Mouse (Mus musculus) hindbrain, embryonic 13.5 days (tissue): ENCODE data around the gene Smim6. TPM values are rescaled to one million over a fixed set of nuclear protein-coding genes. Genes with fewer than 3 reads are reported as not detected.

ENCODE experiments used
- ATAC-seq: fragments of 200-750 bp; cut with Nextera tagmentation; 2 replicates; pipeline ENCODE4 v1.8.0; 2017; ENCODE audit warnings: moderate TSS enrichment; ENCODE audit not compliant: low FRiP score
- H3K27ac ChIP-seq: fragments of 300-500 bp; sonication (generic); 2 replicates; pipeline ENCODE4 v1.5.1; 2015; ENCODE audit warnings: inconsistent platforms, mild to moderate bottlenecking, moderate library complexity
- H3K27me3 ChIP-seq: fragments of 300-500 bp; sonication (generic); 2 replicates; pipeline ENCODE4 v1.6.1; 2015; ENCODE audit warnings: mild to moderate bottlenecking, inconsistent platforms
- H3K36me3 ChIP-seq: fragments of 300-500 bp; sonication (generic); 2 replicates; pipeline ENCODE4 v1.6.1; 2015; ENCODE audit warnings: mild to moderate bottlenecking, inconsistent platforms
- H3K4me1 ChIP-seq: fragments of 300-500 bp; sonication (generic); replicated peaks from 2 replicates; pipeline ENCODE4 v1.6.1; 2015; ENCODE audit warnings: inconsistent platforms
- H3K4me2 ChIP-seq: fragments of 300-500 bp; sonication (generic); 2 replicates; pipeline ENCODE4 v1.6.1; 2015; ENCODE audit warnings: inconsistent platforms, mild to moderate bottlenecking, moderate library complexity
- H3K4me3 ChIP-seq: fragments of 300-500 bp; sonication (generic); 2 replicates; pipeline ENCODE4 v1.5.1; 2015; ENCODE audit warnings: mild to moderate bottlenecking, inconsistent platforms
- H3K9ac ChIP-seq: fragments of 300-500 bp; sonication (generic); 2 replicates; pipeline ENCODE4 v1.6.1; 2015; ENCODE audit warnings: mild to moderate bottlenecking, inconsistent platforms
- H3K9me3 ChIP-seq: fragments of 300-500 bp; sonication (generic); 2 replicates; pipeline ENCODE4 v1.6.1; 2016; ENCODE audit warnings: inconsistent platforms
- WGBS: fragments of 180-500 bp; shearing (Covaris S2); methylation state at CpG from one replicate; pipeline ENCODE4 v1.1.7; 2015; 5-methylcytosine and 5-hydroxymethylcytosine counted together
- polyA plus RNA-seq: library from polyadenylated mRNA; unstranded; fragments of >200 nt; fragmentation: Nextera tagmentation; extraction: Ambion mirVana; gene quantifications from 2 replicates; pipeline ENCODE4 v1.2.1, GENCODE M21; 2015

Smim6 gene
- polyA plus RNA-seq: 0.88 and 1.0 TPM in 2 replicates

DNA sequence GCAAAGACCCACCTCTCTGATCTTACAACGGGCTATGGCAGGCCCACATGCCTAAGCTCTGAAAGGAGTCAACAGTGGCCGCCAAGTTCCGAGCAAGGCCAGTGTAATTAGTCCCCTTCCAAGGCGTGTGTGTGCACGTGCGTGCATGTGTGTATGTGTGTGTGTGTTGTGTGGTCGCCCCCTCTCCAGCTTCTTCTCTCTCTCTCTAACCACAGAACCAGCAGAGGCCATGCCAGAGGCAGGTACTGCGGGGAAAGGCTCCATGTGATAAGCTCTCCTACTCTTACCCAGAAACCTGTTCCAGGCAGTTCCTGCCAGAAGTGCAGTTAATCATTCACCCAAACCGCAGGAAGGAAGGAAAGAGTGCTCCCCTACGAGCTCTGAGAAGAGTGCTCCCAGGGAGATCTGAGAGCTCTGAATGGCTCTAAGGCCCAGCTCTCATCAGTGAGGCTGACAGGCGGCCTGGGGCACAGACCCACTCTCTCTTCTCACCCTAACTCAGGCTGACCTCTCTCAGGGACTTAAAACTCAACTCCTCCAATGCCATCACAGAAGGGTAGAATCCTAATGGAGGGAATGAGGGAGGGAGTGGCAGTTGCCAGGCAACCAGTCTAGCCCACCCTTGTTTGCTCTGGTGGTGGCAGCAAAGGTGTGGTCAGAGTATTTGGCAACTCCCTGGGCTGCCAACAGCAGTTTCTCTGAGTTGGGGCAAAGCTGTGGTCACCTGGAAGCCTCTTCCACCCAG is at the start of gene Smim6:
Smim6 (plus strand) TSS at position 386 of the 745 bp plus-strand sequence.
- H3K9me3 ChIP-seq: no peaks in the 10 kb centered on the region
- no peaks in the 10 kb centered on the region for H3K27me3 ChIP-seq
- H3K36me3 ChIP-seq: peaks cover 64% of the 10 kb centered on the region
- WGBS: 82% methylated on average over 11 of the region's 11 CpGs
- H3K4me3 ChIP-seq: no peak within 1 kb of the TSS
- no peak within 1 kb of the TSS for H3K9ac ChIP-seq
- H3K4me2 ChIP-seq: no peak within 1 kb of the TSS
- no peak for ATAC-seq
- no peak within 1 kb of the TSS for H3K27ac ChIP-seq
- H3K4me1 ChIP-seq: no peaks in the 10 kb centered on the region

GRCm38 (mm10) chr11:115863895-115864294 is 47.9 kb upstream of the Smim6 start:
- H3K4me2 ChIP-seq: no peak overlapping the region
- H3K36me3 ChIP-seq: no peaks in the 10 kb centered on the region
- no peak overlapping the region for H3K9ac ChIP-seq
- H3K27ac ChIP-seq: no peak overlapping the region
- H3K9me3 ChIP-seq: no peaks in the 10 kb centered on the region
- WGBS: 90% methylated on average over 8 of the region's 8 CpGs
- peaks cover 45% of the 10 kb centered on the region for H3K27me3 ChIP-seq
- H3K4me3 ChIP-seq: no peak overlapping the region
- no peak for ATAC-seq
- H3K4me1 ChIP-seq: peaks cover 10% of the 10 kb centered on the region

DNA sequence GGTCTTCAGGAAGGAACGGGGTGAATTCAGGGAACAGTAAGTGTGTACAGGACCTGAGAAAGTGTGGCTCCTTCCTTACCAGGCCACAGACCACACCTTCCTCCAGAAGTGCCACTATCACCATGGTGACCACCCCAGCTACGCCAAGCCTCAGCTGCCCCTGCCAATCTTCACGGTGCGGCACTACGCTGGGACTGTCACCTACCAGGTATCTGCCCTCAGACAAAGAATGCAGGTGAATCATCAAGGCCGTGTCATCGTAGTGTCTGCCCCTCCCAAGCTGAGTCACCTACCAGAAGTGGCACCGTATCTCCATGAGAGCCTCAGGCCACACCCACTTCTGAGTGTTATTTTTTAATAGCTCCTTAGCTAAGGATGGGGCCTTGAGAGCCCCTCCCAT is 42.4 kb upstream of the Smim6 start:
- no peak overlapping the region for H3K4me3 ChIP-seq
- no peaks in the 10 kb centered on the region for H3K4me1 ChIP-seq
- no peaks in the 10 kb centered on the region; the same call in none of the 2 replicates for H3K27me3 ChIP-seq
- H3K9ac ChIP-seq: no peak overlapping the region
- H3K27ac ChIP-seq: no peak overlapping the region
- H3K9me3 ChIP-seq: no peaks in the 10 kb centered on the region
- no peak overlapping the region for H3K4me2 ChIP-seq
- 86% methylated on average over 8 of the region's 8 CpGs for WGBS
- no peaks in the 10 kb centered on the region for H3K36me3 ChIP-seq
- no peak for ATAC-seq

DNA sequence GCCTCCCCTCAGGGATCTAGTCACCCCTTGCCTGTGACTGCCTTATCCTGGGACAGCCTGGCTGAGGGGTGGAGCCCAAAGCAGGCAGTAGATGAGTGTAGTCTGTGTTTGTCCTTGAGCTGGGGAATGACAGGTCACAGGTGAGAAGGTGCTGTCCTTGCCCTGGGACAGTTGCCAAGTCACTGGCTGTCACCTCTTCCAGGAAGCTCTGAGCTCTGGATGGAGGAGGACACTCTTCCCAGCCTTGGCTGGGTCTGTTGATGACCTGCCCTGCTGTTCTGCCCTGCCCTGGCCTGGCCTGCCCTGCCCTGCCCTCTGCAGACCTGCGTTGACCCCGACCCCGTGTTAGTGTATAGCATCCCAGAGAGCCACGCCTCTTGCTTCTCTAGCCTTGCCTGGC is 39.4 kb upstream of the Smim6 start:
- H3K9ac ChIP-seq: no peak overlapping the region
- H3K27me3 ChIP-seq: peaks cover 6% of the 10 kb centered on the region; the same call in 1 of the 2 replicates
- H3K4me3 ChIP-seq: no peak overlapping the region
- no peak overlapping the region for H3K4me2 ChIP-seq
- no peak for ATAC-seq
- no peaks in the 10 kb centered on the region for H3K4me1 ChIP-seq
- WGBS: 63% methylated on average over 4 of the region's 4 CpGs
- H3K27ac ChIP-seq: no peak overlapping the region
- H3K9me3 ChIP-seq: no peaks in the 10 kb centered on the region
- no peaks in the 10 kb centered on the region for H3K36me3 ChIP-seq

- H3K27ac ChIP-seq: no peak overlapping the region
- ATAC-seq: no peak
- no peaks in the 10 kb centered on the region for H3K9me3 ChIP-seq
- no peak overlapping the region for H3K4me3 ChIP-seq
- no peak overlapping the region for H3K9ac ChIP-seq
- peaks cover 8% of the 10 kb centered on the region; the same call in 1 of the 2 replicates for H3K27me3 ChIP-seq
- H3K4me1 ChIP-seq: no peaks in the 10 kb centered on the region
- no peaks in the 10 kb centered on the region for H3K36me3 ChIP-seq
- no peak overlapping the region for H3K4me2 ChIP-seq
- WGBS: 91% methylated on average over 3 of the region's 3 CpGs
Measured at GRCm38 (mm10) chr11:115875935-115876334, 35.9 kb upstream of the Smim6 start.

GRCm38 (mm10) chr11:115876438-115876837 is 35.4 kb upstream of the Smim6 start:
- Histone ChIP-seq H3K4me2 (no peak overlapping the region), H3K4me3 (no peak overlapping the region), H3K27ac (no peak overlapping the region), H3K9ac (no peak overlapping the region), H3K27me3 (peaks cover 8% of the 10 kb centered on the region; the same call in 1 of the 2 replicates), H3K9me3 (no peaks in the 10 kb centered on the region), H3K4me1 (no peaks in the 10 kb centered on the region), H3K36me3 (no peaks in the 10 kb centered on the region)
- ATAC-seq: no peak
- WGBS: 79% methylated on average over 5 of the region's 5 CpGs

DNA sequence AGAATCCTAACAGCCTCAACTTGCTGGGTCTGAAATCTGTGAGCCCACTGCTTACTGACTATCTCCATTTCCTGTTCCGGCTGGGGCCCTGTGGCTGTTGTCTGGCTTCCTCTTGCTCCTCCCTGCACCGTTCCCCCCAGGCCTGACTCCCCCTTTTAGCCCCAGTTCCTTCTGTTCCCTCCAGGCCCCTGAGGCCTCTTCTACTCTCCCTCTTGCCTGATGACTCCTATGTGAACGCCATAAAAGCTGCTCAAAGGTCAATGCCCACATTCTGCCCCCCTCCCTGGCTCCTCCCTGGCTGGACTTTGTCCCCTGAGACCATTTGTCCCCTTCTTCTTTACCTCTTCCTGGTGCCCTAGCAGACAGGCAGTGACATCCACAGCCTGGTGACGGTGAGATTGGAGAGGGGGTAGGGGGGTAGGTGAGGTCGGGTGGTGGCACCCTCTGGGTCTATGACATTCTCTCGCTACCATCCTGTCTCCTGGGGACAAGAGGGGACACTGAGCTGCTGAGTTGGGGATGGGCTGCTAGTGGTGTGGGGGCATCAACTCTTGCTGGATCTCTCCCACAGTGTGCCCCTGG is 34.6 kb upstream of the Smim6 start:
- Histone ChIP-seq H3K27me3 (peaks cover 14% of the 10 kb centered on the region; the same call in 1 of the 2 replicates), H3K9me3 (no peaks in the 10 kb centered on the region), H3K4me3 (no peak overlapping the region), H3K9ac (no peak overlapping the region), H3K27ac (no peak overlapping the region), H3K4me1 (no peaks in the 10 kb centered on the region), H3K36me3 (no peaks in the 10 kb centered on the region), H3K4me2 (no peak overlapping the region)
- WGBS: 73% methylated on average over 6 of the region's 6 CpGs
- ATAC-seq: no peak

GRCm38 (mm10) chr11:115878071-115878470 is 33.7 kb upstream of the Smim6 start:
- H3K9me3 ChIP-seq: no peaks in the 10 kb centered on the region
- peaks cover 21% of the 10 kb centered on the region for H3K27me3 ChIP-seq
- H3K27ac ChIP-seq: no peak overlapping the region
- WGBS: 79% methylated on average over 8 of the region's 8 CpGs
- no peak for ATAC-seq
- no peaks in the 10 kb centered on the region for H3K36me3 ChIP-seq
- H3K4me2 ChIP-seq: no peak overlapping the region
- no peak overlapping the region for H3K4me3 ChIP-seq
- H3K4me1 ChIP-seq: no peaks in the 10 kb centered on the region
- H3K9ac ChIP-seq: no peak overlapping the region

- no peak overlapping the region for H3K4me2 ChIP-seq
- ATAC-seq: no peak
- peaks cover 37% of the 10 kb centered on the region for H3K27me3 ChIP-seq
- H3K36me3 ChIP-seq: no peaks in the 10 kb centered on the region
- no peak overlapping the region for H3K9ac ChIP-seq
- no peak overlapping the region for H3K4me3 ChIP-seq
- WGBS: 21% methylated on average over 5 of the region's 5 CpGs
- no peaks in the 10 kb centered on the region for H3K4me1 ChIP-seq
- H3K27ac ChIP-seq: no peak overlapping the region
- no peaks in the 10 kb centered on the region for H3K9me3 ChIP-seq
Measured at GRCm38 (mm10) chr11:115881002-115881401, 30.8 kb upstream of the Smim6 start.

GRCm38 (mm10) chr11:115883251-115883650 is 28.6 kb upstream of the Smim6 start:
- peaks cover 31% of the 10 kb centered on the region for H3K27me3 ChIP-seq
- ATAC-seq: no peak
- no peak overlapping the region for H3K4me3 ChIP-seq
- H3K27ac ChIP-seq: no peak overlapping the region
- H3K4me2 ChIP-seq: no peak overlapping the region
- 34% methylated on average over 17 of the region's 17 CpGs for WGBS
- H3K9ac ChIP-seq: no peak overlapping the region
- no peaks in the 10 kb centered on the region for H3K4me1 ChIP-seq
- no peaks in the 10 kb centered on the region for H3K36me3 ChIP-seq
- no peaks in the 10 kb centered on the region for H3K9me3 ChIP-seq

DNA sequence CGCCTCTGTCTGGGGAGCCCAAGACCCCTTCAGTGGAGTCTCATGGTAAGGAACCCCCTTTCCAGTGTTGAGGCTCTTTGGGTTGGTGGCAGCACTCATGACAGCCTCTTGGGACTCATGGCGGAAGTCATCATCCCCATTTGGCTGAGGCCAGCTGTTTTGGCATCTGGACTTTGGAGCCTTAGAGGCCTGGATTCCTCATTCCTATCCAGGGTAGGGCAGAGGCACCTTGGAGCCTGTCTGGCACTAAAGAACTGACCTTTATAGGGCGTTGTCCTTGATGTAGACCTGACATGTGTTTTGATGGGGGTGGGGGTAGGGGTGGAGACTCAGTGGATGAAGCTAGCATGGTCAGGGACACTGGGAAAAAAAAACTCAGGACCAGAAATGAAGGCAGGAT is 27.5 kb upstream of the Smim6 start:
- peaks cover 31% of the 10 kb centered on the region for H3K27me3 ChIP-seq
- H3K4me1 ChIP-seq: no peaks in the 10 kb centered on the region
- H3K36me3 ChIP-seq: no peaks in the 10 kb centered on the region

DNA sequence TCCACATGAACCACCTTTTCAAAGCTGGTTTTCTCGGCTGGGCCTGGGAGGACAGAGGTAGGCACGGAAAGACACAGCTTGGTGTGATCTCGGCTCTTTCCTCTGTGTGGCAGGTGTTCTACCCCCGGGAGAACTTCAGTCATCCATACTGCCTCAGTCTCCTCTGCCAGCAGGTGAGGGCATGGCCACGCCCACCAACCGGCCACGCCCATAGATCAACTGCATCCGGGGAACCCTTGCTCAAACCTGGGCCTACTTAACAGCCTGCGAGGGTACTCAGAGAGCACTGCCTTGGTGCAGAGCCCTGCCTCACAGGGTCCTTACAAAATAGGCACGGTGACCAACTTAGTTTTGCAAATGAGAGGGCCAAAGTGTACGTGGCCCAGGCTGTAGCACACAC is 26.5 kb upstream of the Smim6 start:
- Histone ChIP-seq H3K9me3 (no peaks in the 10 kb centered on the region), H3K27ac (no peak overlapping the region), H3K27me3 (peaks cover 29% of the 10 kb centered on the region), H3K4me2 (no peak overlapping the region), H3K4me1 (no peaks in the 10 kb centered on the region), H3K4me3 (no peak overlapping the region), H3K36me3 (no peaks in the 10 kb centered on the region), H3K9ac (no peak overlapping the region)
- WGBS: 76% methylated on average over 11 of the region's 11 CpGs
- no peak for ATAC-seq

More for the DNA sequence above, 27.5 kb upstream of the Smim6 start:
- Histone ChIP-seq H3K9me3 (no peaks in the 10 kb centered on the region), H3K4me3 (no peak overlapping the region), H3K9ac (no peak overlapping the region), H3K27ac (no peak overlapping the region), H3K4me2 (no peak overlapping the region)
- 93% methylated on average over 3 of the region's 3 CpGs for WGBS
- no peak for ATAC-seq

DNA sequence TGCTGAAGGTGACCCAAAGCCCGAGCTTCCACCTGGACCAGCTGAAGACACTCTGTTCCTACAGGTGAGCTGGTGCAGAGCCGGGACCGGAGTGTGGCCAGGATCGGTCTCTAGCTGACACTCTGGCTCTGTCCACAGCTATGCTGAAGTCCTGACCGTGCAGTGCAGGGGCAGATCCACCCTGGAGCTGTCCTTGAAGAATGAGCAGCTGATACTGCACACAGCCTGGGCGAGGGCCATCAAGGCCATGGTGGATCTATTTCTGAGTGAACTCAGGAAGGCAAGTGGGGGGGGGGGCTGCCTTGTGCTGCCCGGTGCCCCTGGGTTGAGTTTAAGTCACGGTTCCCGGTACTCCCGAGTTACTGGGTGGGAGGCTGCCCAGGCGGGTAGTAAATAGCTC is 25.4 kb upstream of the Smim6 start:
- Histone ChIP-seq H3K9me3 (no peaks in the 10 kb centered on the region), H3K36me3 (no peaks in the 10 kb centered on the region), H3K4me2 (no peak overlapping the region), H3K27me3 (peaks cover 29% of the 10 kb centered on the region), H3K4me3 (no peak overlapping the region), H3K9ac (no peak overlapping the region), H3K4me1 (no peaks in the 10 kb centered on the region), H3K27ac (no peak overlapping the region)
- WGBS: 86% methylated on average over 8 of the region's 11 CpGs
- ATAC-seq: no peak
